Mouse (Mus musculus): ENCODE measurements at regions not wholly inside any gene's neighbourhood (a gene's known extent, or its start where the extent isn't known, plus 50 kb on each side); places are given as distances from the start of the nearest gene placed in this dataset.
"Not testable (repeated sequence)": the region's sequence is repeated elsewhere in the genome, so short reads cannot be mapped to it uniquely, and the experiment has no call there.

- not testable (repeated sequence) for H3K4me2 ChIP-seq (ENCODE audit: low read depth, low read length, severe bottlenecking); DNase-seq (ENCODE audit: low spot score); H3K4me1 ChIP-seq (replicated peaks; ENCODE audit: control insufficient read depth, insufficient read depth, low read length); H3K9ac ChIP-seq (ENCODE audit: low read length); H3K9me3 ChIP-seq (ENCODE audit: control insufficient read depth, low read length); H3K36me3 ChIP-seq (ENCODE audit: control insufficient read depth, insufficient read depth, low read length); H3K27ac ChIP-seq (ENCODE audit: low read depth, low read length); H3K27me3 ChIP-seq (ENCODE audit: control insufficient read depth, insufficient read depth, low read length); H3K4me3 ChIP-seq (ENCODE audit: low read depth, low read length)
- 71% methylated on average over 3 of the region's 3 CpGs for WGBS
- peak; percentile 64 for ATAC-seq (replicated peaks; ENCODE audit: low FRiP score)
These were observed 57.9 kb upstream of the Zfp709 start for GRCm38 (mm10) chr8:71823655-71824622.

DNA sequence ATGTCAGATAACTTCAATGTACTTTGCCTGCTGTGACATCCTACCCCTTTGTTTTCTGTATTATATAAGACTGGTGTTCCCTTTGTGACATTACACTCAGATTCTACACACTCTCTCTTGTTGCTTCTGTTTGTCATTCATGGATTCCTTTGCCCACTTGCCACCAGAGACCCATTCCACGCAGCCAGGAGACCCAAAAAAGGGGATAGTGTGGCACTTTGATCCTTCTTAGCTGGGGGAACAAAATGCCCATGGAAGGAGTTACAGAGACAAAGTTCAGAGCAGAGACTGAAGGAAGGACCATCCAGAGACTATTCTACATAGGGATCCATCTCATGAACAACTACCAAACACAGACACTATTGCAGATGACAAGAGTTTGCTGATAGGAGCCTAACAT lies 59.1 kb upstream of the Zfp709 start:
- not testable (repeated sequence) for H3K36me3 ChIP-seq (ENCODE audit: control insufficient read depth, insufficient read depth, low read length); DNase-seq (ENCODE audit: low spot score); ATAC-seq (replicated peaks; ENCODE audit: low FRiP score); H3K9ac ChIP-seq (ENCODE audit: low read length); H3K9me3 ChIP-seq (ENCODE audit: control insufficient read depth, low read length); H3K27me3 ChIP-seq (ENCODE audit: control insufficient read depth, insufficient read depth, low read length); H3K4me1 ChIP-seq (replicated peaks; ENCODE audit: control insufficient read depth, insufficient read depth, low read length); H3K4me2 ChIP-seq (ENCODE audit: low read depth, low read length, severe bottlenecking); H3K4me3 ChIP-seq (ENCODE audit: low read depth, low read length); H3K27ac ChIP-seq (ENCODE audit: low read depth, low read length)
- WGBS = 75% methylated on average over 1 of the region's 1 CpGs

DNA sequence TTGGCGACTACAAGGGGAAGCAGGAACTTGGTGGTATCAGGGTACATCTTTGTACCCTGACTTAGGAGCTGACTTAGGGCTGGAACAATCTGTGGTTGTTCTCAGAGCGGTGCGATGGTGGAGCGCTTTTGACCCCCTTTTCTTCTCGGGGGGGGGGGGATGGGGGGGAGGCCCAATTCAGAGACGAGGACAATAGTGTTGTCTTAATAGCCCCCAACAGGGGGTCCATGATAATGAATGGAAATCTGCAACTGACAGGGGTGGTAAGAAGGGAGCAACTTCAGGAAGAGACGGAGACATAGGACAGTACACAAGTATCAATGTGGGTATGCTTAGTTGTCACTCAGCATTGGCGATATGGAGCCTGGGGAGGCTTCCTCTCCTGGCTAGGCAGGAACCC lies 61.9 kb upstream of the Zfp709 start:
- not testable (repeated sequence) for H3K36me3 ChIP-seq (ENCODE audit: control insufficient read depth, insufficient read depth, low read length); H3K9me3 ChIP-seq (ENCODE audit: control insufficient read depth, low read length); H3K9ac ChIP-seq (ENCODE audit: low read length); H3K4me2 ChIP-seq (ENCODE audit: low read depth, low read length, severe bottlenecking); H3K27ac ChIP-seq (ENCODE audit: low read depth, low read length); H3K4me3 ChIP-seq (ENCODE audit: low read depth, low read length); H3K27me3 ChIP-seq (ENCODE audit: control insufficient read depth, insufficient read depth, low read length); H3K4me1 ChIP-seq (replicated peaks; ENCODE audit: control insufficient read depth, insufficient read depth, low read length)
- ATAC-seq (replicated peaks; ENCODE audit: low FRiP score) (peak; percentile 66), DNase-seq (ENCODE audit: low spot score) (peak; percentile 45)
- 83% methylated on average over 8 of the region's 8 CpGs for WGBS

DNA sequence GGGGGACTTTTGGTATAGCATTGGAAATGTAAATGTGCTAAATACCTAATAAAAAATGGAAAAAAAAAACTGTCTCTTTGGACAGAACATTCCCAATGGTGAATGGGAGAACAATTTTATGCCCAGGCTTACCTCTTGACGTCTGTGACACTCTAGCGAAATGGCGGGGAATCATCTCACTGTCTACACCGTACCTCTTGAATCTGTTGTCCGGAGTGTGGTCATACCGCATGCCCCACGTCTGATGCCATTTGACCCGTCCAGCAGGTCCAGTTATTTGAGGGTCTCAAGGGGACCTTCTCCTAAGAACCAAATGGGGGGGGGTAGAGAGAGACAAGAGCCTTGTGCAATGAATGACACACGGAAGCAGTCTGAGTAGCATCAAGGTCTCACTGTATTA lies 62.4 kb upstream of the Zfp709 start:
- not testable (repeated sequence) for H3K4me2 ChIP-seq (ENCODE audit: low read depth, low read length, severe bottlenecking); H3K27ac ChIP-seq (ENCODE audit: low read depth, low read length); H3K9ac ChIP-seq (ENCODE audit: low read length); H3K27me3 ChIP-seq (ENCODE audit: control insufficient read depth, insufficient read depth, low read length); H3K4me3 ChIP-seq (ENCODE audit: low read depth, low read length); H3K36me3 ChIP-seq (ENCODE audit: control insufficient read depth, insufficient read depth, low read length); H3K9me3 ChIP-seq (ENCODE audit: control insufficient read depth, low read length); H3K4me1 ChIP-seq (replicated peaks; ENCODE audit: control insufficient read depth, insufficient read depth, low read length)
- ATAC-seq (replicated peaks; ENCODE audit: low FRiP score) (peak; percentile 70), DNase-seq (ENCODE audit: low spot score) (peak; percentile 49)
- WGBS = 91% methylated on average over 9 of the region's 9 CpGs

DNA sequence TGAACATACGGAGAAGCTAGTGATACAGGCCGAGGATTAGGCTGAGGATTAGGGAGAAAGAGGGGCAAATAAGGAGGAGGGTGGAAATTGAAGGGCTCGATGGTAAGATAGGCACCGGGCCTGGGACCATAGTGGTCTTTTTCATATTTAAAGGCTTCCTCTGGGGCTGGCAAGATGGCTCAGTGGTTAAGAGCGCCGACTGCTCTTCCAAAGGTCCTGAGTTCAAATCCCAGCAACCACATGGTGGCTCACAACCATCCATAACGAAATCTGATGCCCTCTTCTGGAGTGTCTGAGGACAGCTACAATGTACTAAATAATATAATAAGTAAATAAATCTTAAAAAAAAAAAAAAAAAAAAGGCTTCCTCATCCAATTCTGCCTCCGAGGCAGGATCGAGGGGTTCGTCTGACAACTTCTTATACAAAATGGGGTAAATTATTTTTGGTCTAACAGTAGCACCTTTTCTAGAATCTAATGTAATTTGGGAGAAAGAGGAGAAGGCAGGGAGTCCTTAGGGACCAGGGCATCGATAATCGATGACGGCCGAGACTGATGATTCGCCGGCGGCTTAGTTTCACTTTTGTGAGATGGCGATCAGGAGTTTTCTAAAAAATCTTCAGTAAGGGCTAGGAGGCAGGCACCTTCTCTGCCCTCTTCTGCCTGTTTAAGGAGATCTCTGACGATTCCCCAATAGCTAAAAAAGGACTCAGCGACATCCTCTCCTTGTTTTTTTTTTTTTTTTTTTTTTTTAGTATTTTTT lies 65.4 kb upstream of the Zfp709 start:
- not testable (repeated sequence) for H3K9me3 ChIP-seq (ENCODE audit: control insufficient read depth, low read length); H3K27me3 ChIP-seq (ENCODE audit: control insufficient read depth, insufficient read depth, low read length); H3K4me3 ChIP-seq (ENCODE audit: low read depth, low read length); H3K27ac ChIP-seq (ENCODE audit: low read depth, low read length); H3K9ac ChIP-seq (ENCODE audit: low read length); H3K36me3 ChIP-seq (ENCODE audit: control insufficient read depth, insufficient read depth, low read length); H3K4me1 ChIP-seq (replicated peaks; ENCODE audit: control insufficient read depth, insufficient read depth, low read length); H3K4me2 ChIP-seq (ENCODE audit: low read depth, low read length, severe bottlenecking)
- ATAC-seq (replicated peaks; ENCODE audit: low FRiP score) = 0 out of 2 replicates have a peak, but pooled peaks have one; percentile 7
- WGBS = 92% methylated on average over 19 of the region's 20 CpGs
- DNase-seq (ENCODE audit: low spot score) = peak; percentile 44

GRCm38 (mm10) chr8:71815813-71816212 lies 66.0 kb upstream of the Zfp709 start:
- WGBS = 94% methylated on average over 5 of the region's 5 CpGs
- H3K9me3 ChIP-seq (ENCODE audit: control insufficient read depth, low read length); H3K27me3 ChIP-seq (ENCODE audit: control insufficient read depth, insufficient read depth, low read length); H3K4me2 ChIP-seq (ENCODE audit: low read depth, low read length, severe bottlenecking); H3K4me1 ChIP-seq (replicated peaks; ENCODE audit: control insufficient read depth, insufficient read depth, low read length); ATAC-seq (replicated peaks; ENCODE audit: low FRiP score); H3K9ac ChIP-seq (ENCODE audit: low read length); H3K36me3 ChIP-seq (ENCODE audit: control insufficient read depth, insufficient read depth, low read length); H3K27ac ChIP-seq (ENCODE audit: low read depth, low read length); H3K4me3 ChIP-seq (ENCODE audit: low read depth, low read length): not testable (repeated sequence)
- peak; percentile 39 for DNase-seq (ENCODE audit: low spot score)

- not testable (repeated sequence) for H3K4me2 ChIP-seq (ENCODE audit: low read depth, low read length, severe bottlenecking); H3K9ac ChIP-seq (ENCODE audit: low read length); H3K4me1 ChIP-seq (replicated peaks; ENCODE audit: control insufficient read depth, insufficient read depth, low read length); H3K27ac ChIP-seq (ENCODE audit: low read depth, low read length); H3K36me3 ChIP-seq (ENCODE audit: control insufficient read depth, insufficient read depth, low read length); H3K27me3 ChIP-seq (ENCODE audit: control insufficient read depth, insufficient read depth, low read length); ATAC-seq (replicated peaks; ENCODE audit: low FRiP score); H3K9me3 ChIP-seq (ENCODE audit: control insufficient read depth, low read length); H3K4me3 ChIP-seq (ENCODE audit: low read depth, low read length)
- peak; percentile 53 for DNase-seq (ENCODE audit: low spot score)
- 90% methylated on average over 14 of the region's 14 CpGs for WGBS
These were observed 66.9 kb upstream of the Zfp709 start for GRCm38 (mm10) chr8:71814740-71815514.

- not testable (repeated sequence) for H3K9ac ChIP-seq (ENCODE audit: low read length); ATAC-seq (replicated peaks; ENCODE audit: low FRiP score)
- WGBS = 87% methylated on average over 4 of the region's 4 CpGs
These were observed 67.9 kb upstream of the Zfp709 start for GRCm38 (mm10) chr8:71813889-71814288.

More at GRCm38 (mm10) chr8:71813889-71814288, 67.9 kb upstream of the Zfp709 start:
- DNase-seq (ENCODE audit: low spot score) = peak; percentile 26
- not testable (repeated sequence) for H3K9me3 ChIP-seq (ENCODE audit: control insufficient read depth, low read length); H3K36me3 ChIP-seq (ENCODE audit: control insufficient read depth, insufficient read depth, low read length); H3K4me3 ChIP-seq (ENCODE audit: low read depth, low read length); H3K4me1 ChIP-seq (replicated peaks; ENCODE audit: control insufficient read depth, insufficient read depth, low read length); H3K4me2 ChIP-seq (ENCODE audit: low read depth, low read length, severe bottlenecking); H3K27ac ChIP-seq (ENCODE audit: low read depth, low read length); H3K27me3 ChIP-seq (ENCODE audit: control insufficient read depth, insufficient read depth, low read length)
